Mouse (Mus musculus) liver, adult 2 months (tissue): ENCODE results near the gene Gm21915.

Experiments
- CTCF ChIP-seq: fragments of 200-500 bp; IDR thresholded peaks from 2 replicates; pipeline ENCODE4 v1.5.1; 2011; ENCODE audit warnings: low read depth, low read length, control low read depth
- POLR2A ChIP-seq: fragments of 200-500 bp; IDR thresholded peaks from 2 replicates; pipeline ENCODE4 v1.6.1; 2011; ENCODE audit warnings: low read length, control low read depth; ENCODE audit not compliant: insufficient read depth; ENCODE audit errors: extremely low read depth

- TF ChIP-seq CTCF: no peak
- no peak for TF ChIP-seq POLR2A
These were observed 8.2 kb downstream of the Gm21915 start for GRCm38 (mm10) chr9:40678653-40679052.
